Mouse (Mus musculus): ENCODE results near the gene Col7a1.

The Col7a1 gene

GRCm38 (mm10) chr9:109021428-109021827 lies 68.0 kb downstream of the Col7a1 start:
- no peak for DNase-seq (ENCODE audit: low read depth, low spot score)

- no peak for DNase-seq (ENCODE audit: low read depth, low spot score)
These were observed 69.7 kb downstream of the Col7a1 start for GRCm38 (mm10) chr9:109022866-109023685.

GRCm38 (mm10) chr9:109027521-109027920 lies 74.1 kb downstream of the Col7a1 start:
- no peak for DNase-seq (ENCODE audit: low read depth, low spot score)

- DNase-seq (ENCODE audit: low read depth, low spot score): no peak
These were observed 75.0 kb downstream of the Col7a1 start for GRCm38 (mm10) chr9:109028421-109028820.

GRCm38 (mm10) chr9:109028919-109029318 lies 75.5 kb downstream of the Col7a1 start:
- no peak for DNase-seq (ENCODE audit: low read depth, low spot score)

- no peak for DNase-seq (ENCODE audit: low read depth, low spot score)
These were observed 76.9 kb downstream of the Col7a1 start for GRCm38 (mm10) chr9:109030312-109030711.

- no peak for DNase-seq (ENCODE audit: low read depth, low spot score)
These were observed 77.6 kb downstream of the Col7a1 start for GRCm38 (mm10) chr9:109031001-109031400.

- DNase-seq (ENCODE audit: low read depth, low spot score): no peak
These were observed 78.3 kb downstream of the Col7a1 start for GRCm38 (mm10) chr9:109031686-109032085.

GRCm38 (mm10) chr9:109032435-109032834 lies 79.0 kb downstream of the Col7a1 start:
- no peak for DNase-seq (ENCODE audit: low read depth, low spot score)
